Mouse (Mus musculus) spleen, embryonic (tissue): Measurements from ENCODE around the gene Vmn1r6.
"Not testable (repeated sequence)": the region's sequence is repeated elsewhere in the genome, so short reads cannot be mapped to it uniquely, and the experiment has no call there.

Experiments used
- CTCF ChIA-PET: fragments of 350-600 bp; sonication (Branson Sonifier 250); formaldehyde crosslinking; loops from one replicate; lab custom pipeline; 2022; lab: Charles Lee

Gene Vmn1r6

GRCm38 (mm10) chr6:56996943-56997342 is at the start of gene Vmn1r6:
Vmn1r6 (plus strand) TSS chr6:56997243.
- CTCF ChIA-PET, result no interaction called here

GRCm38 (mm10) chr6:56956436-56956835 is 40.6 kb upstream of the Vmn1r6 start:
- CTCF ChIA-PET, result no interaction called here

- CTCF ChIA-PET, result no interaction called here
Measured at GRCm38 (mm10) chr6:56969973-56970372, 27.1 kb upstream of the Vmn1r6 start, which contains the start of gene Vmn1r5. Vmn1r5 (plus strand) TSS chr6:56970273.

- CTCF ChIA-PET, result not testable (repeated sequence)
Measured at GRCm38 (mm10) chr6:57025224-57025623, 28.2 kb downstream of the Vmn1r6 start, which contains the start of gene Vmn1r7. Vmn1r7 (minus strand) TSS chr6:57025324.

- CTCF ChIA-PET, result no interaction called here
Measured at GRCm38 (mm10) chr6:57031984-57032383, 34.9 kb downstream of the Vmn1r6 start, which contains the start of gene Vmn1r8. Vmn1r8 (plus strand) TSS chr6:57032284.

GRCm38 (mm10) chr6:57034674-57035073 is 37.6 kb downstream of the Vmn1r6 start:
- CTCF ChIA-PET, result no interaction called here
